Mouse (Mus musculus) myocyte (in vitro differentiated cells): ENCODE results near the gene Sh3d19.

Experiments used
- E2F4 ChIP-seq: IDR thresholded peaks from one replicate; pipeline ENCODE4 v1.6.1; 2011; ENCODE audit warnings: mild to moderate bottlenecking, control low read depth, moderate library complexity; ENCODE audit not compliant: insufficient read depth
- MYOD1 ChIP-seq, 3 experiments: IDR thresholded peaks; one replicate each; pipeline ENCODE4 v1.6.1; 2011; ENCODE audit warnings: control low read depth in 2 of 3, low read depth in 2 of 3, mild to moderate bottlenecking in 2 of 3, moderate library complexity in 1 of 3; ENCODE audit not compliant: insufficient read length in 2 of 3, control insufficient read depth in 1 of 3
- POLR2A ChIP-seq: IDR thresholded peaks from one replicate; pipeline ENCODE4 v1.6.1; 2011; ENCODE audit warnings: low read depth, mild to moderate bottlenecking, control low read depth, moderate library complexity; ENCODE audit not compliant: insufficient read length
- USF1 ChIP-seq: IDR thresholded peaks from one replicate; pipeline ENCODE4 v1.6.1; 2011; ENCODE audit warnings: low read depth, mild to moderate bottlenecking, control low read depth, moderate library complexity

DNA sequence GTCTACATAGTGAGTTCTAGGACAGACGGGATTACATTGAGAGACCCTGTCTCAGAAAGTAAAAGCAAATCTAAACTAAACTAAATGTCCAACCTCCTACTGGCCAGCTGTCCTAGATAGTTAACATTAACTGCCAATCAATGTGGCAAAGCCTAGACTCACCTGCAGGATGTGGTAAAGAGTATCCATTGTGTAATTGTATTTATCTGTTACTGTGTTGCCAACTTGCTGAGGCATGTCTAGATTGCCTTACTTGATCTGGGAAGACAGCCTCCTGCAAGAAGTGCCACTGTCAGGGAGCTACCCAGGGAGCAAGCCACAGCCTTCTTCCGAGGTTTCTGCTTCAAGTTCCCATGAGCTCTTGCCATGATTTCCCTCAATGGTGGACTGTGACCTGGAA is 16.3 kb downstream of the Sh3d19 start:
- TF ChIP-seq POLR2A (no peak), MYOD1 (IDR thresholded peaks at IDR 0.05; ENCODE audit: control insufficient read depth in 1 of 3, insufficient read length in 2 of 3, low read depth in 2 of 3) (no peak), USF1 (no peak), E2F4 (no peak)
